Mouse (Mus musculus): ENCODE results near the gene Rab11fip4.

DNA sequence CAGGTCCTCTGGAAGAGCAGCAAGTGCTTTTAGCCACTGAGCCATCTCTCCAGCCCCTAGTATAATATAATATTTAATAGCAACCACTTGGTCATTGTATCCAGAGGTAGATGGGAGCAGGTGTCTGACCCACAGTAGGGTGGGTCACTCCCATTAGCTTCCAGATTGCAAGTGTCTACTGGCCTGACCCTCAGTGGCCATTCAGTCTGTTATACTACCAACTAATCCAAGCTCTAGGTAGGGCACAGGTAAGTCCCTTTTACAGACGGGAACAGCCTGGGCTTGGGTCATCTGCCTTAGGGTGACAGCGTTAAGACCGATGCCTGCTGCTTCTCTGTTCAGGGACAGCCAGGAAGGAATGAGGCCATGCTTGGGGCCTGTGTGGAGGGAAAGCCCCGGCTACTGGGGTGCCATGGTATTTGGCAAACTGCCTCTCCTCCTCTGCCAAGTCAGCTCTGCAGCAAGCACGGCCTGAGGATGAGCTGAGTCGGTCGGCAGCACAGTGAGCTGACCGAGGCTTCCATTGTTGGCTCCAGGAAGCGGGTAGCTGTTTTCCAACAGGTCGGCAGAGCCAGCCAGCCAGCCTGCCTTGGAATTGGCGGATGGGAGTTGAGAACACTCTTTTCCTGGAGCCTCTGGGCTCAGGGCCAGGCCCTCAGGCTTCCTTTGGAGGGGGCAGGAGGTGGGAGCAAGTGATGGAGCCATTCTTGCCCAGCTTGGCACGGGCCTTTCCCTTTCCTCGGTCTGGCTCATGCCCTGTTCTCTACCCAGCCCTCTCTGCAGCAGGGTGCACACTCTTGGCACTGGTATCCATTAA lies 138.4 kb downstream of the Rab11fip4 start:
- TF ChIP-seq CTCF (IDR thresholded peaks at IDR 0.05; ENCODE audit: low read depth) = no peak
- no peak for TF ChIP-seq EP300 (IDR thresholded peaks at IDR 0.05; ENCODE audit: low read depth)
